Mouse (Mus musculus): ENCODE measurements around the gene Msi2. TPM values are rescaled to one million over a fixed set of nuclear protein-coding genes. Genes with fewer than 3 reads are reported as not detected.

The Msi2 gene
- polyA plus RNA-seq, 1 experiment: 14.4 TPM

GRCm38 (mm10) chr11:88693905-88694893 lies 24.1 kb downstream of the Msi2 start:
- no peak overlapping the region for H3K4me3 ChIP-seq (replicated peaks)
- no peak for TF ChIP-seq FLI1 (IDR thresholded peaks at IDR 0.05; ENCODE audit: low read length)
- no peak for TF ChIP-seq GATA1 (IDR thresholded peaks at IDR 0.05; ENCODE audit: borderline replicate concordance, low read length)
- no peaks in the 10 kb centered on the region for H3K27me3 ChIP-seq (replicated peaks)
- H3K4me1 ChIP-seq: peaks cover 59% of the 10 kb centered on the region
- no peaks in the 10 kb centered on the region for H3K9me3 ChIP-seq
- peaks cover 71% of the 10 kb centered on the region for H3K36me3 ChIP-seq (replicated peaks; ENCODE audit: low read length)

GRCm38 (mm10) chr11:88693002-88693769 lies 25.1 kb downstream of the Msi2 start:
- Histone ChIP-seq H3K27me3 (replicated peaks) (no peaks in the 10 kb centered on the region), H3K36me3 (replicated peaks; ENCODE audit: low read length) (peaks cover 76% of the 10 kb centered on the region), H3K9me3 (no peaks in the 10 kb centered on the region), H3K4me1 (peaks cover 63% of the 10 kb centered on the region), H3K4me3 (replicated peaks) (no peak overlapping the region)
- TF ChIP-seq GATA1 (IDR thresholded peaks at IDR 0.05; ENCODE audit: borderline replicate concordance, low read length): no peak
- TF ChIP-seq FLI1 (IDR thresholded peaks at IDR 0.05; ENCODE audit: low read length): no peak

- Histone ChIP-seq H3K4me1 (peaks cover 61% of the 10 kb centered on the region), H3K27me3 (replicated peaks) (no peaks in the 10 kb centered on the region), H3K36me3 (replicated peaks; ENCODE audit: low read length) (peaks cover 78% of the 10 kb centered on the region), H3K9me3 (no peaks in the 10 kb centered on the region), H3K4me3 (replicated peaks) (peak overlapping the region; percentile 57)
- no peak for TF ChIP-seq FLI1 (IDR thresholded peaks at IDR 0.05; ENCODE audit: low read length)
- no peak for TF ChIP-seq GATA1 (IDR thresholded peaks at IDR 0.05; ENCODE audit: borderline replicate concordance, low read length)
Observed at GRCm38 (mm10) chr11:88692374-88692773, 25.9 kb downstream of the Msi2 start.

DNA sequence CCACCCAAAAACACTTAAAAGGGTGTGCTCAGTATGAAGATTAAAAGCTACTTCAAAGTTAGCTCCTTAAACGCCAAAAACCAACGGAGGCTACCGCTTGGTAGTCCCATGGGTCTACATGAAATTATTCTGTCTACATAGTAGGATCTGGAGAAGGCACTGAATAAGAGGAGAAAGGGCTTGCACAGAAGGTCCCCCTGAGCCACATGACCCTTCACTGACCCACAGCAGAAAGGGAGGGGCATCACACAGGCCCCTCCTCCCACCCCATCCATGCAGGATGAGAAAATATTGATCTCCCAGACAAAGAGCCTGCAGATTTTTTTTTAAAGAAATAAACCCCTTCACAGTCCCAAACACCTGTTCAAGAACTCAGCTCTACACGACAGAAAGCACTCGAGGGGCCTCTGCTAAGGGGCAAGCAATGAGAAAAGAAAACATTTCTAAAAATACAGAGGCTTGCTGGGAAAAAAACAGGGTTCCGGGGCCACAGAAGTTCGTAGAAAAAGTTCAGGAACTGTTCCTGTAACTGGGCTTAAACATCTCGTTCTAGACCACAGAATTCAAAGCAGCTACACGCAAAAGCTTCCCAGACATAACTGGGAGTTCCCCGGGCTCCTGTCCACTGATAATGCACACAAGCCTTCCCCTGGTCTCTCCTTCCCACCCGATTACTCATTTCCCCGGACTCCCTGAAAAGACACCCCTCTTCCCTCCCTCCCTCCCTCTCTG lies 27.6 kb downstream of the Msi2 start:
- peaks cover 78% of the 10 kb centered on the region for H3K36me3 ChIP-seq (replicated peaks; ENCODE audit: low read length)
- no peaks in the 10 kb centered on the region for H3K27me3 ChIP-seq (replicated peaks)
- no peaks in the 10 kb centered on the region for H3K9me3 ChIP-seq
- peaks cover 50% of the 10 kb centered on the region for H3K4me1 ChIP-seq
- peak overlapping the region; percentile 71 for H3K4me3 ChIP-seq (replicated peaks)
- TF ChIP-seq GATA1 (IDR thresholded peaks at IDR 0.05; ENCODE audit: borderline replicate concordance, low read length): no peak
- TF ChIP-seq FLI1 (IDR thresholded peaks at IDR 0.05; ENCODE audit: low read length): no peak

DNA sequence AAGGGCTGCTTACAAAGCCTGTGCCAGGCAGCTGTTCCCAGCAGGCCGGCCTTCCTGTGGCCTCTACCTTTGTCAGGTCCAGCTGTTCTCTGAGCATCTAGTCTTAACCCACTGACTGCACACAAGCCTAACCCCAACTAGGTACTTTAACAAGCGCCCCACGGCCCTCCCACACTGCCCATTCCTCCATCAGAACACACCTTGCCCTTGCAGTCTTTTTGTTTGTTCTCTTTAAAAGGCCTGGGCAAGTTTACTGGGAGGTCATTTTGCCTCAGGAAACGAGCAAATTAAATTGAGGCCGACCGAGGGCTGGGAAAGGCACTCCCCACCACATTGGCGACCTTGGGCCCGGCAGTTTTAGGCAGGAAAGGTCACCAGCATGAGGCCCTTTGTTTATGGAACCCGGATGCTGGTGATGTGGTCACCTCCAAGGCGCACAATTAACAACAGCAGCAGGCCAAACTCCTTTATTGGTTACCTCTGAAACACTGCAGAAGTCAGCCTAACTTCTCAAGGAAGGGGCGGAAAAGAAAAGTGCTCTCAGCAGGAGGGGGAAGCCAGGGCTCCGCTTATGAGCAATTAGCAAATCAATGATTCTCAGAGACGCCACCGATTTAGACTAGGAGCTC lies 28.4 kb downstream of the Msi2 start:
- TF ChIP-seq GATA1 (IDR thresholded peaks at IDR 0.05; ENCODE audit: borderline replicate concordance, low read length) (no peak), FLI1 (IDR thresholded peaks at IDR 0.05; ENCODE audit: low read length) (no peak)
- H3K4me1 ChIP-seq: peaks cover 49% of the 10 kb centered on the region

GRCm38 (mm10) chr11:88688644-88689043 lies 29.7 kb downstream of the Msi2 start:
- no peak overlapping the region for H3K4me3 ChIP-seq (replicated peaks)
- H3K9me3 ChIP-seq: no peaks in the 10 kb centered on the region
- H3K27me3 ChIP-seq (replicated peaks): no peaks in the 10 kb centered on the region
- TF ChIP-seq GATA1 (IDR thresholded peaks at IDR 0.05; ENCODE audit: borderline replicate concordance, low read length) (no peak), FLI1 (IDR thresholded peaks at IDR 0.05; ENCODE audit: low read length) (no peak)
- peaks cover 79% of the 10 kb centered on the region for H3K36me3 ChIP-seq (replicated peaks; ENCODE audit: low read length)
- peaks cover 49% of the 10 kb centered on the region for H3K4me1 ChIP-seq

More for the DNA sequence above, 28.4 kb downstream of the Msi2 start:
- Histone ChIP-seq H3K9me3 (no peaks in the 10 kb centered on the region), H3K4me3 (replicated peaks) (no peak overlapping the region), H3K36me3 (replicated peaks; ENCODE audit: low read length) (peaks cover 78% of the 10 kb centered on the region), H3K27me3 (replicated peaks) (no peaks in the 10 kb centered on the region)

DNA sequence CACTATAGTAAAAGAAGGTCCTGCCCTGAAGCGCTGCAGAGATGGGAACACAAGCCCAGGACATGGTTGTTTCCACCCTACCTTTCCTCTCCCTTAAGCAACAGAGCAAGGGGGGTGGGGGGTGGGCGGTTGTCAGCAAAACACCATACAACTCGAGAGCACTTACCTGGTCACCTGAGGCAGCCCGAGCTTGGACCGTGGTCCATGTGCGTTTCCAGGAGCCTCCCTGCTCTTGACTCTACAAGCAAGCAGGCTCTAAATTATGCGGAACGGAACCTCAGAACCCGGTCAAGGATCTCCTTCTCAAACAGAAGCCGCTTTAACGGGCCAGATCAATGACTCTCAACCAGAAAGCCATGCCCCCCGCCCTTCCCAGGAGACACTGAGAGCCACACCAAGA lies 30.6 kb downstream of the Msi2 start:
- Histone ChIP-seq H3K4me3 (replicated peaks) (no peak overlapping the region), H3K36me3 (replicated peaks; ENCODE audit: low read length) (peaks cover 82% of the 10 kb centered on the region)
- TF ChIP-seq GATA1 (IDR thresholded peaks at IDR 0.05; ENCODE audit: borderline replicate concordance, low read length) (no peak), FLI1 (IDR thresholded peaks at IDR 0.05; ENCODE audit: low read length) (no peak)

GRCm38 (mm10) chr11:88687010-88687409 lies 31.3 kb downstream of the Msi2 start:
- Histone ChIP-seq H3K27me3 (replicated peaks) (no peaks in the 10 kb centered on the region), H3K4me3 (replicated peaks) (no peak overlapping the region), H3K9me3 (no peaks in the 10 kb centered on the region), H3K4me1 (peaks cover 39% of the 10 kb centered on the region), H3K36me3 (replicated peaks; ENCODE audit: low read length) (peaks cover 85% of the 10 kb centered on the region)
- TF ChIP-seq GATA1 (IDR thresholded peaks at IDR 0.05; ENCODE audit: borderline replicate concordance, low read length) (no peak), FLI1 (IDR thresholded peaks at IDR 0.05; ENCODE audit: low read length) (no peak)

More for the DNA sequence above, 30.6 kb downstream of the Msi2 start:
- Histone ChIP-seq H3K4me1 (peaks cover 45% of the 10 kb centered on the region), H3K27me3 (replicated peaks) (no peaks in the 10 kb centered on the region), H3K9me3 (no peaks in the 10 kb centered on the region)

GRCm38 (mm10) chr11:88686061-88686460 lies 32.3 kb downstream of the Msi2 start:
- Histone ChIP-seq H3K4me3 (replicated peaks) (no peak overlapping the region), H3K4me1 (peaks cover 30% of the 10 kb centered on the region), H3K36me3 (replicated peaks; ENCODE audit: low read length) (peaks cover 88% of the 10 kb centered on the region), H3K9me3 (no peaks in the 10 kb centered on the region), H3K27me3 (replicated peaks) (no peaks in the 10 kb centered on the region)
- TF ChIP-seq GATA1 (IDR thresholded peaks at IDR 0.05; ENCODE audit: borderline replicate concordance, low read length) (no peak), FLI1 (IDR thresholded peaks at IDR 0.05; ENCODE audit: low read length) (no peak)
